Mouse (Mus musculus): ENCODE measurements around the gene Csf2rb2. TPM values are rescaled to one million over a fixed set of nuclear protein-coding genes. Genes with fewer than 3 reads are reported as not detected.
"Not testable (repeated sequence)": the region's sequence is repeated elsewhere in the genome, so short reads cannot be mapped to it uniquely, and the experiment has no call there.

Gene Csf2rb2
- polyA plus RNA-seq, 2 experiments from 2014 or later: 0.12 TPM; not detected in 1

DNA sequence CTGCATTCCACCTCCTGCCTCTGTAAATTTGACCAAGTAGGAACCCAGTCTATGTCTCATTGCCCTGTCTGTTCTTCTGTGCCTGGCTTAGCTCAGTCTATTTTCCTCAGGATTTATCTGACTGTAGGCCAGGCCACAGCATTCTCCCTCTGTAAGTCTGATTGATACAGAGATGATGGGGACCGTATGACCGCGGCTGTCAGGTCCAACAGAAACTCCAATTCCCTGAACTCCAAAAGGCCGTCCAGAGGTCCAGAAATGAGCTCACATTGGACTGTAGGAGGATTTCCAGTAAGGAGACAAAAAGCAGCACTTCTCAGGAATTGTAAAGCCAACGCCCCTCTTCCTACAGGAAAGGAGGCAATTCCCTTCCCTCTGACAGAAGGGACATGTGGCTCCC, 8.1 kb upstream of the Csf2rb2 start:
- not testable (repeated sequence) for ATAC-seq

DNA sequence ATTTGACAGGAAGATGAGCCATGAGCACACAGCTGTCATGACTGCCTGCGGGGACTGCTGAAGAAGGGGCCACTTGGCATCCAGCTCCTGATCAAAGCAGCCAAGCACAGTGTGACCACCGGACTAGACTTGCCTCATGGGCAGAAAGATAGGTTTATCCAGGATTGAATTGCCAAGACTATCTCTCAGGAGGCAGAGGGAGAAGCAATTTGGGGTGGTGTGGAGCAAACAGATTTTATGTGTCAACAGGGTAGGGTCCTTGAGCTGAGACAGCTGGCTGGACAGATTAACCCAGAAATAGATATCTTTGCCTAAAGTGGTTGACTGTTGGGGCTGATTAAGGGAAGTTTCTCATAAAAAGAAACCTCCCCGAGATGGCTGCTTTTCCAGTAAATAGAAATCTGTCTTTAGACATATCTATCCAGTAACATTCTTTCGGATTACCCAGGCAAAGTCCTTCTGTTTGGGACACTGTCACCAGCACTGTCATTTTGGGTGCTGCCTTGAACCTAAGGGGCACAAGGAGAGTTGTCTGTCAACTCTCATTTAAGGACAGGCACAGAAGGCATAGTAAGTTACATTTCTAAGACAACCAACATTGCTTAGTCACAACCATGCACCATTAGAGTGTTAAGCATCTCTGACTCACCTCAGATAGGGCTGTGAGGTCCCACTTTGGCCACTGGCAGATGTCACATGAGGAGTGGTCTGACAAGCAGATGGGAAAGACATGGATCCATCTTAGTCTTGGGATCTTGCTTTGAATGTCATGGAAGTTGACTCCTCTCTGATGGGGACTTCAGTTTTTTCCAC, 7.1 kb upstream of the Csf2rb2 start:
- not testable (repeated sequence) for ATAC-seq

GRCm38 (mm10) chr15:78310971-78311370, 5.5 kb upstream of the Csf2rb2 start:
- ATAC-seq: no peak

DNA sequence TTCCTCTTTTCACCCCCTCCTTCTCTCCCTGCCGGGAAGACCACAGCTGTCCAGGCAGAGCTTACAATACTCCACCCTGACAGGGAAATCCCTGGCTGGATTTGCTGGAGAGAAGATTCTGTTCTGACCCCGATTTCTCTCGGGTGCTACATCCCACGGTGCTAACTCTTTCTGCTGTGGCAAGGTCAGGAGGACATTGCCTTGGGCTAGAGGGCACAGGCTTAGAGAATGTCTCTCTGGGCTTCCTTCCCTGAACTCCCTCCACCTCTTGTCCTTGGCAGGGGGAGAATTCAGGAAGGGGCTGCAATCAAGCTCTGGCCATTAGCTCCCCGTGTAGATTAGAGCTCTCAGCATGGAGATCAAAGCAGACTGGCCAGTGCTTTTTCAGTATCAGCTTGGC, 4.3 kb upstream of the Csf2rb2 start:
- ATAC-seq: no peak

DNA sequence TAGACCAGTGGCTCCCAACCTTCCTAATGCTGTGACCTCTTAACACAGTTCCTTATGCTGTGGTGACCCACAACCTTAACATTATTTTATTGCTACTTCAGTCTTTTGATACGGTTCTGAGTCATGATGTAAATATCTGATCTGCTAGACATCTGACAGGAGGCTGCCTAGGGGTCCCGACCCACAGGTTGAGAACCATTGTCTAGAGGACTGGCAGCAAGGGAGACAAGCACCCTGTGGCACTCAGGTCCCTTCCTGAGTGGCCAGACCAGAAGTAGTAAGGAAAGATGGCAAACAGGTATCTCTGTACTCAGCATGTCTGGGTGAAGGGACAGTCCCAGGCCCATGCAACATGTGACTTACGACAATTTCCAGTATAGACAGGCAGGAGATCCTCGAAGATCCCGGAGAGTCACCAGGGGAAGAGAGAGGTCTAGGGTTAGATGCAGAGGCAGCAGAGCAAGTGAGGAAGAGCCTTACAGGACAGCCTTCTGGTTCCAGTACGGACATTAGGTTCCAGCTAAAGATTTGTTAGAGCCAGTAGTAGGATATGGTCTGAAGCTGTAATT, 1.8 kb downstream of the Csf2rb2 start:
- ATAC-seq: no peak

GRCm38 (mm10) chr15:78302718-78303117, 2.8 kb downstream of the Csf2rb2 start:
- ATAC-seq: no peak

- no peak for ATAC-seq
Measured at GRCm38 (mm10) chr15:78300773-78301172, 4.7 kb downstream of the Csf2rb2 start.

- no peak for ATAC-seq
Measured at GRCm38 (mm10) chr15:78299641-78300040, 5.9 kb downstream of the Csf2rb2 start.

- ATAC-seq: no peak
Measured at GRCm38 (mm10) chr15:78298558-78298957, 7.0 kb downstream of the Csf2rb2 start.

- no peak for ATAC-seq
Measured at GRCm38 (mm10) chr15:78293716-78294115, 11.8 kb downstream of the Csf2rb2 start.

- ATAC-seq: not testable (repeated sequence)
Measured at GRCm38 (mm10) chr15:78293228-78293627, 12.3 kb downstream of the Csf2rb2 start.

DNA sequence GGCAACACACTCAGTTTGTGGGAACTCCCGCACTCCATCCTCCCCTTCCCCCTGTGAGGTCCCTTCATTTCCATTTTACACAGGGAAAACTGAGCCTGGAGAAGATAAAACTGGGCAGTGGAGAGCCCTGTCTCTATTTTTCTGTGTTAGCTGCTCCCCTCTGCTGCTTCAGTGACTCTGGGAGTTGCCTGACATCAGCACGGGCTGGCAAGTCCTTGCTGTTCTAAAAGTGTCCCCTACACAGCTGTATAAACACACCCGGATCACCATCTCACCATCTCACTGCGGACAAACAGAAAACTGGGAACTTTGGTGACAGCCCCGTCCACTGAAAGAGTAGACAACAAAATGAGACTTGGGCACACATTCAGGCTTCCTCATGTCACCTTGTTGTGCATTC, 15.7 kb downstream of the Csf2rb2 start:
- ATAC-seq: not testable (repeated sequence)

DNA sequence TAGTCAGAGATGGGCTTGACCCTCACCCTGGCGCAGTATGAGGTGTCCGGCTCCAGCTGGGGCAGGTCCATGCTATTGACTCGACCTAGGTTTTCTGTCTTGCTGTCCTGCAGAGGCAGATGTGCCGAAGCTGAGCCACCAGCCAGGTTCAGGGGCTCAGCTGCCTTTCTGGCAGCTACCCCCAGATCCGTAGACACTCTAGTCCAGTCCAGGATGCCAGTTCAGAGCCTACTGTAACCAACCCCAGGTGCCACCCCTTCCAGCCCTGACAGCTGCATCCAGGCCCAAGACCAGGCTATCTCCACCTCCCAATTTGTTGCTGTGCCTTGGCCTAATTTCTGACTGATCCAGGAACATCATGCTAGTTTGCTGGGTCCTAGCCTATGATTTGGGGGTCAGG, 17.6 kb downstream of the Csf2rb2 start:
- no peak for ATAC-seq

- ATAC-seq: no peak
Measured at GRCm38 (mm10) chr15:78278308-78278707, 27.2 kb downstream of the Csf2rb2 start.

GRCm38 (mm10) chr15:78271208-78271607, 34.3 kb downstream of the Csf2rb2 start:
- ATAC-seq: no peak

DNA sequence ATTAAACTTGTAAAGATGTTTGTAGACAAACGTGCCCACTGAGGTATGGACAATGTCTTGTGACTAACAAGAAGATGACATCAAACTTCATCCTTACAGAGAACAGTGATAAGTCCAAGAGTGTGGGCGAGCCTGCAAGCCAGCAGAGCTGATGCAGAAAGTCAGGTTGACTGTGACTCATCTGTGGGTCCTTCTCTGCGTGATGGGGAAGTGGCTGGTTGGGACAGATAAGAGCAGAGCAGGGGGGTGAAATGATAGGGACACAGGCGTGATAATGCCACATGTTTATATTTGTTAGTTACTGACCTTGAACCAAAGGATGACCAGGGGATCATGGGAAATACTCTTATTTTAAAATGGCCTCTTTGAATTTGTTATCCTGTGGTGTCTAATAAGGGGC, 37.7 kb downstream of the Csf2rb2 start:
- ATAC-seq: no peak

- ATAC-seq: no peak
Measured at GRCm38 (mm10) chr15:78267441-78267840, 38.1 kb downstream of the Csf2rb2 start.

DNA sequence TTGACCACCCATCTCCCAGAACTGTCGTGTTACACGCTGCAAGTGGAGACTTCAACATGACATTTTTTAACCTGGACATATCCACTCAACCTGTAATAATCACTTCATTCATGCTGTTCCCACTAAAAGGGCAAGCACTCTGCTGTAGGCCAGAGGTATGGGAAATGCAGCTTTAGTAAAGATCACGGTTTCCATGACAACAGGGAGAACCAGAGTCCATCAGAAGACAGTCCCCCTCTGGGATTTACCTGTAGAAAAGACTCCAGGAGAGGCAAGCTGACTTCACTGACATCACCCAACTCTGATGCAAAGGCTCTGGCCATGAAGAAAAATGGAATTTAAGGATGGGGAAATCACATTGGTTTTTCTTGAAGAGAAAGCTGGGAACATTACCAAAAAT, 42.2 kb downstream of the Csf2rb2 start:
- ATAC-seq: no peak

- ATAC-seq: no peak
Measured at GRCm38 (mm10) chr15:78260668-78261333, 44.7 kb downstream of the Csf2rb2 start.

DNA sequence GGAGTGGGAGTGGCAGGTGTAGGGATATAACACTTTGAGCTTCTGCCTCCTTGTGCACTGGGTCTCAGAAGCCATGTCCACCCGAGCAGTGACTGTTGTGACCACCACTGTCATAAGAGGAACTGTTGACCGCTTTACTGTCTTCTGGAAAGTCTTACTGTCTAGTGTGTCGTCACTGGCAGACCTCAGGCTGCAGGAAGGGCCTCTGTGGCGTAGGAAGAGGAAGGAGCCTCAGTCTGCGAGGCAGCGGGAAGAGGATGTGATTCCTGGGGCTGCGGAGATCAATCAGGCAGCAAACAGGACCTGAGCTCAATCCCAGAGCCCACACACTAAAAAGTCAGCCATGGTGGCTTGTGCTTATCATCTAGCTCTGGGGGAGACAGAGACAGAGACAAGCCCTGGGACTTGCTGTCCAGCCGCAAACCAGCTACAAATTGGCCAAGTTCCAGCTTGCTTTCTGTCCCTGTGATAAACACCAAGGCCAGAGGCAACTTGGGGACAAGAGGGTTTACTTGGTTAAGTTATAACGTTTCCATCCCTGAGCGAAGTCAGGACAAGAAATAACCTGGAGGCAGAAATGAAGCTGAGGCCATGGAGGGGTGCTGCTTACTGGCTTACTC, 47.2 kb downstream of the Csf2rb2 start:
- no peak for ATAC-seq

GRCm38 (mm10) chr15:78257326-78258050, 48.0 kb downstream of the Csf2rb2 start:
- peak; percentile 39 for ATAC-seq

- not testable (repeated sequence) for ATAC-seq
Measured at GRCm38 (mm10) chr15:78256602-78257259, 48.8 kb downstream of the Csf2rb2 start.
